Mouse (Mus musculus) MEL (cell line): ENCODE results near the gene Pfkfb4.

Source experiments
- BHLHE40 ChIP-seq: IDR thresholded peaks from 2 replicates; pipeline ENCODE4 v1.6.1; 2012; ENCODE audit warnings: low read depth, mild to moderate bottlenecking, inconsistent platforms, low read length, improper control_type of control experiment, borderline replicate concordance
- CHD1 ChIP-seq: IDR thresholded peaks from 2 replicates; pipeline ENCODE4 v1.6.1; 2012; ENCODE audit warnings: low read depth, mild to moderate bottlenecking, inconsistent platforms, low read length, improper control_type of control experiment
- CTCF ChIP-seq, 3 experiments: IDR thresholded peaks in 2 of 3; conservative IDR thresholded peaks in 1 of 3; 2 replicates each; pipeline ENCODE4 v1.5.1; 2011 to 2012; ENCODE audit warnings: low read length in 3 of 3, low read depth in 2 of 3, mild to moderate bottlenecking in 2 of 3, improper control_type of control experiment in 1 of 3, inconsistent platforms in 1 of 3, mixed read lengths in 1 of 3, moderate library complexity in 1 of 3; ENCODE audit not compliant: control insufficient read depth in 1 of 3, insufficient read depth in 1 of 3, poor library complexity in 1 of 3, severe bottlenecking in 1 of 3
- E2F4 ChIP-seq: IDR thresholded peaks from 2 replicates; pipeline ENCODE4 v1.6.1; 2011; ENCODE audit warnings: low read depth, low read length, improper control_type of control experiment, borderline replicate concordance
- GABPA ChIP-seq: IDR thresholded peaks from 2 replicates; pipeline ENCODE4 v1.6.1; 2012; ENCODE audit warnings: low read depth, mild to moderate bottlenecking, inconsistent platforms, low read length, improper control_type of control experiment, moderate library complexity
- GATA1 ChIP-seq: IDR thresholded peaks from 2 replicates; pipeline ENCODE4 v1.6.1; 2011; ENCODE audit warnings: low read depth, low read length, improper control_type of control experiment
- MAFK ChIP-seq: IDR thresholded peaks from 2 replicates; pipeline ENCODE4 v1.6.1; 2011; ENCODE audit warnings: low read depth, mild to moderate bottlenecking, low read length, improper control_type of control experiment, borderline replicate concordance
- NELFE ChIP-seq: IDR thresholded peaks from 2 replicates; pipeline ENCODE4 v1.6.1; 2011; ENCODE audit warnings: low read depth, low read length, improper control_type of control experiment
- POLR2A ChIP-seq, 2 experiments: IDR thresholded peaks; 2 replicates each; pipeline ENCODE4 v1.6.1; 2011 to 2012; ENCODE audit warnings: low read length in 2 of 2, mild to moderate bottlenecking in 2 of 2, control low read depth in 1 of 2, improper control_type of control experiment in 1 of 2, low read depth in 1 of 2, moderate library complexity in 1 of 2; ENCODE audit not compliant: control insufficient read depth in 1 of 2, insufficient read depth in 1 of 2, poor library complexity in 1 of 2
- POLR2AphosphoS5 ChIP-seq: IDR thresholded peaks from 2 replicates; pipeline ENCODE4 v1.6.1; 2012; ENCODE audit warnings: low read depth, borderline replicate concordance, mild to moderate bottlenecking, inconsistent platforms, low read length, moderate library complexity, mixed read lengths
- TBP ChIP-seq: IDR thresholded peaks from 2 replicates; pipeline ENCODE4 v1.8.0; 2011; ENCODE audit warnings: low read depth, low read length, improper control_type of control experiment
- USF1 ChIP-seq: IDR thresholded peaks from 2 replicates; pipeline ENCODE4 v1.6.1; 2014; ENCODE audit warnings: low read depth, mild to moderate bottlenecking, inconsistent platforms, low read length, improper control_type of control experiment, moderate library complexity
- ZC3H11A ChIP-seq: IDR thresholded peaks from 2 replicates; pipeline ENCODE4 v1.6.1; 2012; ENCODE audit warnings: low read depth, mild to moderate bottlenecking, inconsistent platforms, low read length, improper control_type of control experiment
- ZNF384 ChIP-seq: IDR thresholded peaks from 2 replicates; pipeline ENCODE4 v1.6.1; 2012; ENCODE audit warnings: low read depth, mild to moderate bottlenecking, inconsistent platforms, low read length, improper control_type of control experiment

DNA sequence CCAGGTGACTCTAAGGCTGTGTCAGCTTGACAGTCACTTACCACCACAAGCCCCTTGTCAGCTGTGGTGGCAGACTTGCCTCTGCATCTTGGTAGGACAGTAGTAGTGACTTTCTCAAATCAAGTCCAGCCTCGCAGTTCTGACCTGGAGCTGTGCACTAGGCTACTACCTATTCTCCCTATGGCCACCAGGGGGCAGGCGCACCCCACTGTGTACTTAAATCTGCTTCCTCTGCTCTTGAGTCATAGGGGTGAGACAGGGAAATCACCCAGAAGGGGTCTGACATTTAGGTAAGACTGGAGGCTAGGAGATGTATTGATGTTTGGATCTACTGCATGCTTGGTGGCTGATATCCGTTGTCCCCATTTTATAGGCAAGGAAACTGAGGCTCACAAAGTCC lies 9.1 kb downstream of the Pfkfb4 start:
- peak; percentile 95 to 99 (median 97) for TF ChIP-seq CTCF (IDR thresholded peaks at IDR 0.05 in 2 of 3, conservative IDR thresholded peaks at IDR 0.05 in 1 of 3; ENCODE audit: control insufficient read depth in 1 of 3, insufficient read depth in 1 of 3, low read depth in 2 of 3, low read length in 3 of 3, poor library complexity in 1 of 3, severe bottlenecking in 1 of 3)
- no peak for TF ChIP-seq GABPA
- no peak for TF ChIP-seq POLR2AphosphoS5
- no peak for TF ChIP-seq CHD1
- no peak for TF ChIP-seq NELFE
- TF ChIP-seq GATA1: no peak
- TF ChIP-seq ZNF384: no peak
- no peak for TF ChIP-seq USF1
- no peak for TF ChIP-seq TBP
- no peak for TF ChIP-seq BHLHE40
- no peak for TF ChIP-seq E2F4
- no peak for TF ChIP-seq POLR2A (IDR thresholded peaks at IDR 0.05; ENCODE audit: control insufficient read depth in 1 of 2, insufficient read depth in 1 of 2, low read depth in 1 of 2, low read length in 2 of 2, poor library complexity in 1 of 2)
- peak; percentile 61 for TF ChIP-seq ZC3H11A
- TF ChIP-seq MAFK: no peak
